Mouse (Mus musculus) forebrain, embryonic 12.5 days (tissue): ENCODE measurements around the gene Myef2. TPM values are rescaled to one million over a fixed set of nuclear protein-coding genes. Genes with fewer than 3 reads are reported as not detected.

Experiments
- ATAC-seq: fragments of 200-750 bp; cut with Nextera tagmentation; 2 replicates; pipeline ENCODE4 v1.8.0; 2017; ENCODE audit warnings: moderate TSS enrichment; ENCODE audit not compliant: low FRiP score
- H3K27ac ChIP-seq: fragments of 300-500 bp; sonication (generic); 2 replicates; pipeline ENCODE4 v1.5.1; 2016; ENCODE audit warnings: mild to moderate bottlenecking
- H3K27me3 ChIP-seq: fragments of 300-500 bp; sonication (generic); 2 replicates; pipeline ENCODE4 v1.6.1; 2016; ENCODE audit warnings: mild to moderate bottlenecking
- H3K36me3 ChIP-seq: fragments of 300-500 bp; sonication (generic); replicated peaks from 2 replicates; pipeline ENCODE4 v1.6.1; 2016; ENCODE audit warnings: mild to moderate bottlenecking
- H3K4me1 ChIP-seq: fragments of 300-500 bp; sonication (generic); 2 replicates; pipeline ENCODE4 v1.6.1; 2016
- H3K4me2 ChIP-seq: fragments of 300-500 bp; sonication (generic); 2 replicates; pipeline ENCODE4 v1.6.1; 2016; ENCODE audit warnings: mild to moderate bottlenecking, moderate library complexity
- H3K4me3 ChIP-seq: fragments of 300-500 bp; sonication (generic); replicated peaks from 2 replicates; pipeline ENCODE4 v1.5.1; 2016; ENCODE audit warnings: mild to moderate bottlenecking
- H3K9ac ChIP-seq: fragments of 300-500 bp; sonication (generic); 2 replicates; pipeline ENCODE4 v1.6.1; 2016; ENCODE audit warnings: mild to moderate bottlenecking
- H3K9me3 ChIP-seq: fragments of 300-500 bp; sonication (generic); 2 replicates; pipeline ENCODE4 v1.6.1; 2016
- WGBS: fragments of 180-500 bp; shearing (Covaris S2); methylation state at CpG from one replicate; pipeline ENCODE4 v1.1.7; 2016; 5-methylcytosine and 5-hydroxymethylcytosine counted together
- polyA plus RNA-seq: library from polyadenylated mRNA; unstranded; fragments of >200 nt; fragmentation: Nextera tagmentation; extraction: Ambion mirVana; gene quantifications from 2 replicates; pipeline ENCODE4 v1.2.1, GENCODE M21; 2016

Myef2 gene
- polyA plus RNA-seq, 1 experiment from 2014 or later, result 220 TPM

- Histone ChIP-seq H3K9ac (no peak overlapping the region), H3K27ac (no peak overlapping the region), H3K36me3 (no peaks in the 10 kb centered on the region), H3K4me3 (no peak overlapping the region), H3K27me3 (no peaks in the 10 kb centered on the region), H3K4me1 (no peaks in the 10 kb centered on the region), H3K4me2 (no peak overlapping the region), H3K9me3 (no peaks in the 10 kb centered on the region)
- ATAC-seq, result no peak
- 48% methylated on average over 7 of the region's 7 CpGs for WGBS
Observed at GRCm38 (mm10) chr2:125057250-125057815, 66.1 kb downstream of the Myef2 start.

GRCm38 (mm10) chr2:125055316-125055903 lies 68.1 kb downstream of the Myef2 start:
- Histone ChIP-seq H3K36me3 (no peaks in the 10 kb centered on the region), H3K9me3 (no peaks in the 10 kb centered on the region), H3K4me3 (no peak overlapping the region), H3K27ac (no peak overlapping the region), H3K27me3 (no peaks in the 10 kb centered on the region), H3K9ac (no peak overlapping the region), H3K4me2 (no peak overlapping the region), H3K4me1 (no peaks in the 10 kb centered on the region)
- ATAC-seq, result no peak
- WGBS, result 91% methylated on average over 7 of the region's 7 CpGs

Other genes starting within 250 kb of the Myef2 start
- gene Slc24a5, start 55.5 kb downstream of the Myef2 start, polyA plus RNA-seq, result 5.2 and 5.4 TPM in 2 replicates
- gene Ctxn2, start 13.0 kb upstream of the Myef2 start, polyA plus RNA-seq, result 0.24 and 0.38 TPM in 2 replicates
- not detected in 2 replicates for gene Slc12a1, start 28.8 kb upstream of the Myef2 start, polyA plus RNA-seq
- gene Dut, start 123.5 kb upstream of the Myef2 start, polyA plus RNA-seq, result 224 and 225 TPM in 2 replicates